Mouse (Mus musculus): Measurements from ENCODE around the gene Fam117a. TPM values are rescaled to one million over a fixed set of nuclear protein-coding genes. Genes with fewer than 3 reads are reported as not detected.

The Fam117a gene
- polyA plus RNA-seq, 1 experiment from 2014 or later: 2.5 TPM

GRCm38 (mm10) chr11:95337846-95338342, 1.1 kb downstream of the Fam117a start:
- Histone ChIP-seq H3K27ac (replicated peaks; ENCODE audit: low read depth, low read length) (no peak overlapping the region), H3K36me3 (ENCODE audit: control insufficient read depth, insufficient read depth, low read length) (no peaks in the 10 kb centered on the region), H3K4me3 (replicated peaks; ENCODE audit: low read depth, low read length) (peak overlapping the region; percentile 80), H3K9me3 (ENCODE audit: control insufficient read depth, low read length) (no peaks in the 10 kb centered on the region), H3K4me2 (ENCODE audit: low read length) (peak overlapping the region; percentile 98), H3K9ac (replicated peaks; ENCODE audit: low read length) (no peak overlapping the region; the same call in 1 of the 2 replicates), H3K27me3 (ENCODE audit: control insufficient read depth, insufficient read depth, low read length) (peaks cover 13% of the 10 kb centered on the region), H3K4me1 (ENCODE audit: control insufficient read depth, insufficient read depth, low read length) (peaks cover 11% of the 10 kb centered on the region; the same call in 1 of the 2 replicates)
- ATAC-seq (ENCODE audit: low FRiP score, low TSS enrichment) (no peak), DNase-seq (no peak)
- 36% methylated on average over 9 of the region's 9 CpGs for WGBS

DNA sequence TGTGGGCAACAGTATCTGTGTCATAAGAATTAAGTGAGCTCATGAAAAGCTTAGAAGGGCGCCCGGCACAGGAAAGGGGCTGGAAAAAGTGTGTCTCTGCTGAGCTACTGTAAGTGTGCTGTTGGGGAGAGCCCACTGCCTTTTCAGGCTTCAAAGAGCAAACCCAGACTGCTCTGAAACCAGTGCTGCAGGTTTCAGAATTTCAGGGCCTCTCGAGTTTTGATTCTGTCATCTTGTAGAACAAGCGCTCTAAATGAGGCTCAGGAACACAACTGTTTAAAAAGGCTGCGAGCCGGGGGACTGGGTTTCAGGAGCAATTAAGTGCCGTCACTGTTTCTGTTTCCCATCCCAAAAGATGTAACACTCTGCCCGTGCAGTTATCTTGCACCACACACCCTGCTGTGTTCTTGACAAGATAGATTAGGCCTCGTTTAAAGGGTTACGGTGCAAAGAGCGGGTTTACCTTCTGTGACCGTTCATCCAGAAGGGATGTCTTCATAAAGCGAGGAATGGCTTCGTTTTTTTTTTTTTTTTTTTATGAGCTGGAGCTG, 2.7 kb downstream of the Fam117a start:
- 20% methylated on average over 14 of the region's 14 CpGs for WGBS
- Histone ChIP-seq H3K9me3 (ENCODE audit: control insufficient read depth, low read length) (no peaks in the 10 kb centered on the region), H3K4me1 (ENCODE audit: control insufficient read depth, insufficient read depth, low read length) (peaks cover 11% of the 10 kb centered on the region; the same call in 1 of the 2 replicates), H3K9ac (replicated peaks; ENCODE audit: low read length) (peak overlapping the region; percentile 32; the same call in 1 of the 2 replicates), H3K27me3 (ENCODE audit: control insufficient read depth, insufficient read depth, low read length) (peaks cover 13% of the 10 kb centered on the region), H3K4me2 (ENCODE audit: low read length) (no peak overlapping the region), H3K36me3 (ENCODE audit: control insufficient read depth, insufficient read depth, low read length) (no peaks in the 10 kb centered on the region), H3K4me3 (replicated peaks; ENCODE audit: low read depth, low read length) (no peak overlapping the region), H3K27ac (replicated peaks; ENCODE audit: low read depth, low read length) (no peak overlapping the region)
- ATAC-seq (ENCODE audit: low FRiP score, low TSS enrichment) (no peak), DNase-seq (peak; percentile 21)

DNA sequence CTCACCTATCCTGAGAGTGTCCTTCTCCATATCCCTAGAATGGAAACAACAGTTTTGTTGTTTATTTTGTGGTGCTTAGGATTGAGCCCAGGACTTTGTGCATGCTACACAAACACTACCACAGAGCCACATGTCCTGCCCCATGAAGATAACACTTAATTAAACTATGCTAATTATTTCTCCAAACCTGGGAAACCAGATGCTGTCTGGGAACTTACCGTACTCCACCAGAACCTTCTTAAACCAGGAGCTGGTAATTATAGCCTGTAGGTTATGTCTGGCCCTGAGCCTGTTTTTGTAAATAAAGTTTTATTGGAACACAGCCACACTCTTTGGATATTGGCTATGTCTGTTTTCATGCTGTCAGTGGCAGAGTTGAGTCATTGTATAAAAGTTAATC, 3.4 kb downstream of the Fam117a start:
- WGBS: 67% methylated on average over 1 of the region's 1 CpGs
- Histone ChIP-seq H3K4me1 (ENCODE audit: control insufficient read depth, insufficient read depth, low read length) (peaks cover 11% of the 10 kb centered on the region; the same call in 1 of the 2 replicates), H3K27me3 (ENCODE audit: control insufficient read depth, insufficient read depth, low read length) (peaks cover 13% of the 10 kb centered on the region), H3K9ac (replicated peaks; ENCODE audit: low read length) (no peak overlapping the region), H3K27ac (replicated peaks; ENCODE audit: low read depth, low read length) (no peak overlapping the region), H3K4me3 (replicated peaks; ENCODE audit: low read depth, low read length) (no peak overlapping the region), H3K4me2 (ENCODE audit: low read length) (no peak overlapping the region), H3K36me3 (ENCODE audit: control insufficient read depth, insufficient read depth, low read length) (no peaks in the 10 kb centered on the region), H3K9me3 (ENCODE audit: control insufficient read depth, low read length) (no peaks in the 10 kb centered on the region)
- no peak for ATAC-seq (ENCODE audit: low FRiP score, low TSS enrichment)
- no peak for DNase-seq

- DNase-seq: no peak
- WGBS: 47% methylated on average over 5 of the region's 5 CpGs
Observed at GRCm38 (mm10) chr11:95340664-95341063, 3.8 kb downstream of the Fam117a start.

GRCm38 (mm10) chr11:95343180-95343579, 6.4 kb downstream of the Fam117a start:
- Histone ChIP-seq H3K4me3 (replicated peaks; ENCODE audit: low read depth, low read length) (no peak overlapping the region), H3K27ac (replicated peaks; ENCODE audit: low read depth, low read length) (no peak overlapping the region), H3K36me3 (ENCODE audit: control insufficient read depth, insufficient read depth, low read length) (no peaks in the 10 kb centered on the region), H3K9me3 (ENCODE audit: control insufficient read depth, low read length) (no peaks in the 10 kb centered on the region), H3K4me2 (ENCODE audit: low read length) (no peak overlapping the region), H3K27me3 (ENCODE audit: control insufficient read depth, insufficient read depth, low read length) (peaks cover 1% of the 10 kb centered on the region; the same call in 1 of the 2 replicates), H3K9ac (replicated peaks; ENCODE audit: low read length) (no peak overlapping the region), H3K4me1 (ENCODE audit: control insufficient read depth, insufficient read depth, low read length) (0 out of 2 replicates have a peak, but pooled peaks cover 3% of the 10 kb centered on the region)
- 74% methylated on average over 4 of the region's 4 CpGs for whole genome bisulfite sequencing
- no peak for DNase-seq
- ATAC-seq (ENCODE audit: low FRiP score, low TSS enrichment): no peak

More at GRCm38 (mm10) chr11:95340664-95341063, 3.8 kb downstream of the Fam117a start:
- Histone ChIP-seq H3K9me3 (ENCODE audit: control insufficient read depth, low read length) (no peaks in the 10 kb centered on the region), H3K4me2 (ENCODE audit: low read length) (no peak overlapping the region), H3K27ac (replicated peaks; ENCODE audit: low read depth, low read length) (no peak overlapping the region), H3K4me3 (replicated peaks; ENCODE audit: low read depth, low read length) (no peak overlapping the region), H3K27me3 (ENCODE audit: control insufficient read depth, insufficient read depth, low read length) (peaks cover 13% of the 10 kb centered on the region), H3K9ac (replicated peaks; ENCODE audit: low read length) (no peak overlapping the region), H3K4me1 (ENCODE audit: control insufficient read depth, insufficient read depth, low read length) (peaks cover 11% of the 10 kb centered on the region; the same call in 1 of the 2 replicates), H3K36me3 (ENCODE audit: control insufficient read depth, insufficient read depth, low read length) (no peaks in the 10 kb centered on the region)
- no peak for ATAC-seq (ENCODE audit: low FRiP score, low TSS enrichment)

DNA sequence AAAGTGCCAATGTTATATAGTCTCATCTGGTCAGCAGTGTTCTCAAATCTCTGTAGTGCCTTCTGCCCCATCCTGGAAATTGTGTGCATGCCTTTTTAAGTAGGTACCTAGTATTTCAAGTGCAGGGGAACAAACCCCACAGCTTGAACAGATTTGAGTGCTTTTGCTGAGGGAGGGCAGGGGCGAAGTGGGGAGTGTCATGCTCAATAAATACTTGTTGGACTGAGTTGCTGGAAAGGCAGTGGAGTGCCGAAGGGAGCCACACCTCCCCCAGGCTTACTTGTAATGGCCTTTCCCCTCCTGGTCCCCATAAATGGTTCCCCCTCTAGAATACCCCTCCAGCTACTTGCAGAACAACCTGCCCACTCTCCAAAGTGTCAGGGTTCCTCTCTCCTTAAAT, 7.4 kb downstream of the Fam117a start:
- no peaks in the 10 kb centered on the region for H3K27me3 ChIP-seq (ENCODE audit: control insufficient read depth, insufficient read depth, low read length)
- 73% methylated on average over 2 of the region's 2 CpGs for WGBS
- H3K4me1 ChIP-seq (ENCODE audit: control insufficient read depth, insufficient read depth, low read length): 0 out of 2 replicates have a peak, but pooled peaks cover 2% of the 10 kb centered on the region
- ATAC-seq (ENCODE audit: low FRiP score, low TSS enrichment) (no peak), DNase-seq (no peak)
- no peak overlapping the region for H3K4me3 ChIP-seq (replicated peaks; ENCODE audit: low read depth, low read length)
- H3K36me3 ChIP-seq (ENCODE audit: control insufficient read depth, insufficient read depth, low read length): no peaks in the 10 kb centered on the region
- no peak overlapping the region for H3K4me2 ChIP-seq (ENCODE audit: low read length)
- H3K9me3 ChIP-seq (ENCODE audit: control insufficient read depth, low read length): no peaks in the 10 kb centered on the region
- no peak overlapping the region for H3K9ac ChIP-seq (replicated peaks; ENCODE audit: low read length)
- H3K27ac ChIP-seq (replicated peaks; ENCODE audit: low read depth, low read length): no peak overlapping the region

GRCm38 (mm10) chr11:95350289-95350688, 13.5 kb downstream of the Fam117a start:
- Histone ChIP-seq H3K9ac (replicated peaks; ENCODE audit: low read length) (no peak overlapping the region), H3K4me2 (ENCODE audit: low read length) (no peak overlapping the region), H3K9me3 (ENCODE audit: control insufficient read depth, low read length) (no peaks in the 10 kb centered on the region), H3K4me3 (replicated peaks; ENCODE audit: low read depth, low read length) (no peak overlapping the region), H3K36me3 (ENCODE audit: control insufficient read depth, insufficient read depth, low read length) (no peaks in the 10 kb centered on the region), H3K27ac (replicated peaks; ENCODE audit: low read depth, low read length) (no peak overlapping the region), H3K4me1 (ENCODE audit: control insufficient read depth, insufficient read depth, low read length) (no peaks in the 10 kb centered on the region), H3K27me3 (ENCODE audit: control insufficient read depth, insufficient read depth, low read length) (no peaks in the 10 kb centered on the region)
- DNase-seq (no peak), ATAC-seq (ENCODE audit: low FRiP score, low TSS enrichment) (no peak)
- WGBS: 74% methylated on average over 6 of the region's 6 CpGs

DNA sequence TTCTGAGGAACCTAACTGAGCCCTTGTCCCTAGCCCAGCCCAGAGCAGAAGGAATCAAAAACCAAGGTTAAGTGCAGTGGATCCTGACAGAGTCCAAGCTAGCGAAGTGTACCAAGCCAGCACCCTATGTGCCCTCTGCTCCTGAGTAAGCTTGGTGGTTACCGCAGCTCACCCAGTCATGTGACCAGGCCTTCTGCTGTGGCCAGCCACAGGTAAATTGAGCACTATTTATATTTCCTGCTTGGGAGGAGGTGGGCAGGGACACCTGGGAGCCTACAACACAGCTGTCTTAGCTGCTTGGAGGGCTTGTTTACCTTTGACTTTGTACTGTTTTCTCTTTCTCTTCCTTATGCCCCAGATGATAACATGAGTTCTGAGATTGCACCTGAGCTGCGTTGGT, 14.1 kb downstream of the Fam117a start:
- Histone ChIP-seq H3K27me3 (ENCODE audit: control insufficient read depth, insufficient read depth, low read length) (no peaks in the 10 kb centered on the region), H3K4me1 (ENCODE audit: control insufficient read depth, insufficient read depth, low read length) (no peaks in the 10 kb centered on the region), H3K36me3 (ENCODE audit: control insufficient read depth, insufficient read depth, low read length) (no peaks in the 10 kb centered on the region), H3K9me3 (ENCODE audit: control insufficient read depth, low read length) (no peaks in the 10 kb centered on the region), H3K27ac (replicated peaks; ENCODE audit: low read depth, low read length) (no peak overlapping the region), H3K9ac (replicated peaks; ENCODE audit: low read length) (no peak overlapping the region), H3K4me2 (ENCODE audit: low read length) (no peak overlapping the region), H3K4me3 (replicated peaks; ENCODE audit: low read depth, low read length) (no peak overlapping the region)
- DNase-seq (no peak), ATAC-seq (ENCODE audit: low FRiP score, low TSS enrichment) (no peak)
- WGBS: 91% methylated on average over 3 of the region's 3 CpGs

DNA sequence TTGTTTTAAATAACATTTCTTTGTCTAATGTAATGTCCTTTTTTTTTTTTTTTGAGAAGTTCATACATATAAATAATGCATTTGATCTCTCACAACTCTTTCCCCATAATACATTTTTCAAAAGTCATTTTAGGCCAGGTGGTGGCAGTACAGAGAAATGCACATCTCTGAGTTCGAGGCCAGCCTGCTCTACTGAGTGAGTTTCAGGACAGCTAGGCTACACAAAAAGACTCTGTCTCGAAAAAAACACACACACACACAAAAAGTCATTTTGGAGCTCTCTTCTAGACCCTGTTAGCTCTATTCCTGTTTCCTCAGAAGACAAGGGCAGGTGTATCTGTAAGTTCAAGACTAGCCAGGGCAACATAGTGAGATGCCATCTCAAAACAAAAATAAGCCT, 15.9 kb downstream of the Fam117a start:
- ATAC-seq (ENCODE audit: low FRiP score, low TSS enrichment): no peak
- H3K4me1 ChIP-seq (ENCODE audit: control insufficient read depth, insufficient read depth, low read length): no peaks in the 10 kb centered on the region
- H3K4me2 ChIP-seq (ENCODE audit: low read length): no peak overlapping the region
- H3K27ac ChIP-seq (replicated peaks; ENCODE audit: low read depth, low read length): no peak overlapping the region
- H3K9me3 ChIP-seq (ENCODE audit: control insufficient read depth, low read length): no peaks in the 10 kb centered on the region
- H3K27me3 ChIP-seq (ENCODE audit: control insufficient read depth, insufficient read depth, low read length): no peaks in the 10 kb centered on the region
- H3K4me3 ChIP-seq (replicated peaks; ENCODE audit: low read depth, low read length): no peak overlapping the region
- no peaks in the 10 kb centered on the region for H3K36me3 ChIP-seq (ENCODE audit: control insufficient read depth, insufficient read depth, low read length)
- WGBS: 87% methylated on average over 2 of the region's 2 CpGs
- H3K9ac ChIP-seq (replicated peaks; ENCODE audit: low read length): no peak overlapping the region
- DNase-seq: no peak

Data from midbrain, embryonic 14.5 days (tissue).